Mouse (Mus musculus) lung, postnatal 10 days (tissue): ENCODE data around the gene Tmem87a.

Experiments used
- DNase-seq: peaks from one replicate; pipeline ENCODE4 v3.0.0; 2021

Gene Tmem87a

DNA sequence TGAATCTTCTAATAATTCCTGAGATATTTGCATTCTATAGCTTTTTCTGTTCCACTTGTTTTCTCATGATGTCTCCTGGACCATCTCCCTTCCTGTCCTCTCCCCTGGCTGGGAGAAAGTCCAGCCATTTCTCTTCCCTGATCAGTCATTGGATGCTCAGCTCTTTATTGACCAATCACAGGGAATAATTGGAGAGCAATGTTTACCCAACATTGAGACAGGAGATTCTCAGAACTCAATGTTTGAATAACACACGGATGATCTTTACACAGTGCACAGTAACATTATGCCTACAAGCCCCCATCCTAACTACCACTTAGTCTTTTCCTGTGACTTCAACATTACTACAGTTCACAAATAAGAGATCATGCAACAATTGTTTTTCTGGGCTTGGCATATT, 43.5 kb downstream of the Tmem87a start:
- no peak for DNase-seq

DNA sequence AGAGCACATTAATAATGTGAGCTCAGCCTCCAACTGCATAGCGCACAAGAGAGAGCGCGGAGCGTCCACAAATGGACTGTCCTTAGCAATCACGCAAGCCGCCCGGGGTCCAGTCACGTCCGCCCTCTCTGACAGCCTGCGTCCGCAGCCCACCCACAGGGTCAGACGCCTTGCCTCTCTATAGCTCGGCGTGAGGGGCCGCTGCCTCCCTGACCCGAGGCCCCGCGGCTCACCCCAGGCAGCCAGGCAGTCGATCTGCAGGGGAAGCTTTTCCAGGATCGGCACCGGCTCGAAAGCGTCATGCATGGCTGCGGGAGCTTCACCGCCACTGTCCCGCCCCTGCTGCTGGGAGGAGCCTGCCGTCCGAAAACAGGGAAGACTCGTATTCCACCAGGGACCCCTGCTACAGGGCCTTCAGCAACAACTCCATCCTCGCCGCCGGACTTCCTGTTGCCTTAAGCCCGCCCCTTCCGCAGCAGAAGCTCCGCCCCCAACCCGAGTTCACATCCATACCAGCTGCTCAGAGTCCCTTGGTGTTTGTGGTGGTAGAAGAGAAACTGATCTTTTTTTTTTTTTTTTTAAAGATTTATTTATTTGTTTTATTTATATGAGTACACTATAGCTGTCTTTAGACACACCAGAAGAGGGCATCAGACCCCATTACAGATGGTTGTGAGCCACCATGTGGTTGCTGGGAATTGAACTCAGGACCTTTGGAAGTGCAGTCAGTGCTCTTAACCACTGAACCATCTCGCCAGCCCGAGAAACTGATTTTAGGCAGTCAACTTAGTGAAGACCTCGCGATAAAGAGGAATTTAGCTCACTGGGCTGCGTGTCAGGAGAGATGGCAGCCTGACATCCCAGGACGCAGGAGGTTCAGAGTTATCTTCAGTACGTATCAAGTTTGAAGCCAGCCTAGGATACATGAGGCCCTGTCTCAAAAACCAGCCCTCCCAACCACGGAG, 50.9 kb downstream of the Tmem87a start, which contains the start of gene Vps39:
Vps39 (minus strand) TSS at position 456 of the 965 bp plus-strand sequence.
- peak; percentile 97 for DNase-seq

DNA sequence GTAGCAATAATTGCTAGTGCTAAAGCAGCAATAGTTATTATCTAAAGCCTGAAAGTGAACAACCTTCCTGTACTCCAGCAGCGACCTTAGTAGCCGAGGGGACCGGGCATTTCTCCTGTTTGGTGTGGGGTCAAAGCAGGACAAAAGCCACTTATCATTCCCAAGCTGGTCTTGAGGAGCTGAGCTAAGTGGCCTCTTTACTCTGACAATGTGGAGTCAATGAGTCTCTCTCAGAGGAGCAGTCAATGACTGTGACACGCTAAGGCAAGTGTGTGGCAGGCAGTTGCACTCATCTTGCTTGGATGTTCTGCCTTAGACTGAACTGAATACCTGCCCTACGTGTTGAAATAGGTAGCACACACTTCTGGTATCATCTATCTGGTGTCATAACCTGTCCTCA, 52.6 kb downstream of the Tmem87a start:
- peak; percentile 13 for DNase-seq

DNA sequence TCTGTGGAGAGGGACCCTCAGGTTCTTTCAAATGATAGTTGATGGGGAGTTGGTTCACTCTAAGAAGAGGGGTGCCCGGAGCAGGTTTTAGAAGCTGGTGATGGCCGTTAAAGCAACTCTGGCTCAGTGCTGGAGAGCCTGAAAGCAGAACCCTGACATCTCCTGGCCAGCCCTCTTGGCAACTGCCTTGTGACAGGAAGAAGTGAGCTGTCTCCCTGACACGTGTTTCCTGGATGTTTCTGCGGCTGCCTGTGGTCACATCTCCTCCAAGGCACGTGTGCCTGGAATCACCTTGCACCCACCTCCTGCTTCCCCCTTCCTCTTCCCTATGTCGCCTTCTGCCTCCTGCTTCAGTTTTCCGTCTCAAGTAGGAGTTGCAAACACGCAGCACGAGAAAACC, 55.8 kb downstream of the Tmem87a start:
- peak; percentile 31 for DNase-seq

DNA sequence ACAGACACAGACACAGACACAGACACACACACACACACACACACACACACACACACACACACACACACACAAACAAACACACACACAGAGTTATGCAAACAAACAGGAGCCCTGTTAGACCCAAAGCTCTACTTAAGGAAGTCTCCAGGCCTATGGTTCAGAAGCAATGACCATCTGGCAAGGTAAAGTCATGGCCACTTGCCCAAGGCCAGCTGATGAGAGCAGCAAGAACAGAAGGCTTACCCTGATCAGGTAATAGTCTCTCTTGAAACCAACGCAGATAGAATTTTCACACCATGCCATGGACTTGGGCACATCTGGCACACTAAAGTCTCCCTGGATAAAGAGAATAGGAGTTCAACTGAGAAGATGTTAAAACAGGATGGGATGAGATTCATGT, 62.2 kb downstream of the Tmem87a start:
- DNase-seq: no peak

DNA sequence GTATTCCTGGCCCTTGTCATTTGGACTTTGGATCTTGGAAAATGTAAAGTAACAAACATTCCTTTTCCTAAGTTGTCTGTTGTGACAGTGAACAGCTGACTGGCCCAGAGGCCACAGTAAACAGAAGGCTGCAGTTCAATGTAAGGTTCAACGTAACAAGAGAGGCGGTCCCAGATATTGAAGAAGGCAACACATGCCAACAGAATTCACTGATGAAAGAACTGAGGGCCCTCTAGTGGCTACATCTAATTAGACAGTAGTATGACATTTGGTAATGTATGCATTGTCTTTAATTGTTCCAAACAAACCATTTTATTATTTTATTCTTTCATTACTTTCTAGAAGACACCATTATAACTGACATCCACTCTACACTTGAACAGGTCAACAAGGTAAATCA, 66.0 kb downstream of the Tmem87a start:
- no peak for DNase-seq

DNA sequence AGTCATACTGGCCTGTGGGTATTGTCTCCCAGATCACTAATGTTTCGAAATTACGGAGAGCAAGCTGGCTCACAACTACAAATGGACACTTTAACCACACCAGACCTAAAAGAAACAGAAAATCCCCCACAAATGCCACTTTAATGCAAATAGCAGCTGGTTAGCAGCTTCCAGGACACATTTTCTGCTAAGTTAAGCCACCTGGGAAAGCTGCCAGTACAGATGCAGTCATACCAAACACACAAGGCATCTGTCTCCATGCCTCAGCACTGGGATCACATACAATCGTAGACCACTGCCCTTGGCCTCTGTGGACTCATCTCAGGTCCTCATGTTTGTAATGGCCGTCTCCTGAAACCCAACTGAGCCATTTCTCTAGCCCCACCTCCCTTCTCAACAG, 72.3 kb downstream of the Tmem87a start:
- DNase-seq: no peak

DNA sequence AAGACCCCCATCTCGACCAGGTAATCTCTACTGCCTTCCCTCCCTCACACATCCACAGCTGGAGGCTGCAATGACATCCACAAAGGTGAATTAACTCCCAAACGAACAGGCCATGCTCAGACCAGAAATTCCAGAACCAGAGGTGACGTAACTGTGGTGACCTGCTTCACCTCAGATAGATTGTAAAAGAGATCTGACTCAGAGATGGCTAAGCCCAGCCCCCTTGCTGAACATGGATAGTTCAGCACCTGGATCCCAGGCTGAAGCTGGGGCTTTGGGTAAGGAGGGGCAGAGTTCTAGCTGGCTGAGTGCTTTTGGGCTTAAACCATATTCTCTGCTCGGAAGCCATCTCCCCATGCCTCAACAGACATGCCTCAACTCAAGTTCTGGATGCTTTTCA, 88.8 kb downstream of the Tmem87a start:
- no peak for DNase-seq

DNA sequence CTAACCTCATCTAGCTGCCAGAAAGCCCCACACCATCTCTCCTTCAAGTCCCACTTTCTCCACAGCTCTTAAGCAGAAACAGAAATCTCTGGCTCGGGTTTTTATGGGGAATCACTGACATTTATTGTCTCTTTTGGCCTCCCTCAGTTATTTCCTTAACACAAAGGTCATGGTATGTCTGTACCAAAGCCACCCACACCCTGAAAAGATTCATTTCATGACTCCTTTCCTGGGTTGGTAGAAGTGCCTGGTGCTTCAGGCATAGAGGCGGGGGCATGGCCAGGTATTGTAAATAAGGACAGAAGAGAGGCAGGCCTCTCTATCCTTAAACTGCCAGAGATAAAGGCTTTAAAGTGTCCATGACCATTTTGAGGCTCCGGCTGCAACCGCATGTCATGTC, 89.4 kb downstream of the Tmem87a start:
- DNase-seq: no peak

DNA sequence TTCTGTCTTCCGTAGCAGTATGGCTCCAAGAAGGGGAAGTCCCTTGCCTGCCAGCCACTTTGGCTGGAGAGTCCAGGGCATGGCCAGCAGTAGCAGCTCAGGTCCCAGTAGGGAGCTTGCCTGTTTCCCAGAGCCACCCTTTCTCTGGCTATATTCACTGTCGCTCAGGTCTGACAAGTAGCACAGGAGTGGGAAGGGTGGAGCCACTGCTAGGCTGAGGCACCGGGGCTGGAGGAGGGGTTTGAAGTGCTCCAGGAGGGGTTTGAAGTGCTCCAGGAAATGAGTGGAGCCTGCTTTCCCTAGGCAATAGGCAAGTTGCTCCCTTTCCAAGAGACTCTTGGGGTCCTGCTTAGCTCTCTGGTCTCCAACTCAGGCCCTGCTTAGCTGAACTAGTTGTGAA, 89.9 kb downstream of the Tmem87a start, which contains the start of gene Pla2g4f:
Pla2g4f (minus strand) TSS at position 190 of the 400 bp plus-strand sequence.
- peak; percentile 64 for DNase-seq

DNA sequence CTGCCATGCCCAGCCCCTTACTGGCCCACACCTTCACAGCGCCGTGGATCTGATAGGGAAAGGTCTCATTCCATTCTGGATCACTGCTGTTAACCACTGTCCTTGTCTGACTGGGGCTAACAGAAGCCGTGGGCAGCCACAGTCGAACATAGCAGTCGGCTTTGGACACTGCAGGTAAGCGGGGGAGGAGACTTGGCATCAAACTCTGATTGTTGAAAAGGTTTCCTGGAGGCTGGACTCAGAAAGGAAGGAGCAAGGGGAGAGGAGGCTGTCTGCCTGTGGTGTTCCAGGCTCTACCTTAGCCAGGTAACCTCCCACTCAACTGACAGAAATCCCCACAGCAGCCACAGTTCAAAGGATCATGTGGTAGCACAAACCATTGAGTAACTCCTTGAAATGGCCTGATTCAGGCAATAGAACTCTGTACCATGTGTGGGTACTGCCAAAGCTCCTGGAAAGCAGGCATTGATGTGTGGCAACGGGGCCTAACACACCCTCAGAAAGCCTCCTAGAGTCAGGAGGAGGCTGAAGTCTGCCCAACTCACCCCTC, 91.6 kb downstream of the Tmem87a start:
- DNase-seq: peak; percentile 40
